Mouse (Mus musculus) CD4-positive, CD25-positive, alpha-beta regulatory T cell, adult 2 months (primary cell): ENCODE data around the gene Gm37419.
A peak's percentile ranks its signal among the peaks of the same experiment; 100 is the strongest.

ENCODE experiments used
- DNase-seq: peaks from one replicate; pipeline ENCODE4 v3.0.0-alpha.2; 2012; ENCODE audit warnings: low read depth, low spot score

Gm37419 gene

DNA sequence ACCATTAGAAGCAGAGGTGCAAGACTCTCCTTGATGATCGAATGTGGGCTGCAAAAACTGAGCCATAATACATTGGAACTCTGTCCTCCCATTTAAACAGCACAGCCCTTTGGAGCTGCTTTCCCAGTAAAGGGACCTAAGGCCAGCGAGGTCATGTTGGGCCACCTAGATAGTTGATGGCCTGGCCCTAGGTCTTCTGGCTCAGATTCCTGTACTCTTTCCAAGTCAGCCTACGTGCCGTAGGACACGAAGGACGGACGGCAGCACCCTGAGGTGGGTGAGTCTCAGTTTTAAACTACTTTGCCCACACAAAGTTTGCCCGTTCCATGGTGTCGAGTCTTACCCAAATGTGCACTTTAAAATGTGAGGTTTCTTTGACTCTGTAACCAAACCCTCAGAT lies 8.8 kb upstream of the Gm37419 start:
- DNase-seq, result no peak

DNA sequence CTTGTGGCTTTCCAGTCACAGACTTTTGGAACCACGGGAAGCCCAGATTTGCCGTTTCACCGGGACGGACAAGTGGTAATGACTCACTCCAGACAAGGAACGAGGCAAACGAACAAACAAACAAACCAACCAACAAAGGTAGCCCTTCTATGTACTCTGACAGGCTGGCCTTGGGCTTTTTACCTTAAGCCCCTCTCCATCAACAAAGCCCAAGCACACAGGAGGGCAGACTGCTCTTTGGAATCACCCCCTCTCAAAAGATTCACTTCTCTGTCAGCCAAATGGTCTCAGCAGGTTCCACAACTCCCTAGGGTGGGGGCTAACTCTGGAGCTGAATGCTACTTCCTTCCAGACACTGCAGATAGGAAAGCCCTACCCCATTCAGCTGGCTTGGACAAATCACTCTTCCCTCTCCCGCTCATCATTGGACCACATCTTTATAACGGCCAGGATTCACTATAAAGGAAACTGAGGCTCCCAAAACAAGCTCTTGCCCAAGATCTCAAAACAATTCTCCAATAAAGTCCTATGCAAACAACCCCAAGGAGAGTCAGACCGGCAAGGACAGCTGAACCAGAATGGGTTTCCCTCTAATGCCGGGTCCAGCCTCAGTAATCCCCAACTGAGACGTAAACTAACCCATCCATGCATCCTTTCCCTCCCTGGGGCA lies 7.9 kb upstream of the Gm37419 start:
- DNase-seq, result no peak

- peak; percentile 45 for DNase-seq
These were observed 7.1 kb upstream of the Gm37419 start for GRCm38 (mm10) chr16:23980991-23981720.

DNA sequence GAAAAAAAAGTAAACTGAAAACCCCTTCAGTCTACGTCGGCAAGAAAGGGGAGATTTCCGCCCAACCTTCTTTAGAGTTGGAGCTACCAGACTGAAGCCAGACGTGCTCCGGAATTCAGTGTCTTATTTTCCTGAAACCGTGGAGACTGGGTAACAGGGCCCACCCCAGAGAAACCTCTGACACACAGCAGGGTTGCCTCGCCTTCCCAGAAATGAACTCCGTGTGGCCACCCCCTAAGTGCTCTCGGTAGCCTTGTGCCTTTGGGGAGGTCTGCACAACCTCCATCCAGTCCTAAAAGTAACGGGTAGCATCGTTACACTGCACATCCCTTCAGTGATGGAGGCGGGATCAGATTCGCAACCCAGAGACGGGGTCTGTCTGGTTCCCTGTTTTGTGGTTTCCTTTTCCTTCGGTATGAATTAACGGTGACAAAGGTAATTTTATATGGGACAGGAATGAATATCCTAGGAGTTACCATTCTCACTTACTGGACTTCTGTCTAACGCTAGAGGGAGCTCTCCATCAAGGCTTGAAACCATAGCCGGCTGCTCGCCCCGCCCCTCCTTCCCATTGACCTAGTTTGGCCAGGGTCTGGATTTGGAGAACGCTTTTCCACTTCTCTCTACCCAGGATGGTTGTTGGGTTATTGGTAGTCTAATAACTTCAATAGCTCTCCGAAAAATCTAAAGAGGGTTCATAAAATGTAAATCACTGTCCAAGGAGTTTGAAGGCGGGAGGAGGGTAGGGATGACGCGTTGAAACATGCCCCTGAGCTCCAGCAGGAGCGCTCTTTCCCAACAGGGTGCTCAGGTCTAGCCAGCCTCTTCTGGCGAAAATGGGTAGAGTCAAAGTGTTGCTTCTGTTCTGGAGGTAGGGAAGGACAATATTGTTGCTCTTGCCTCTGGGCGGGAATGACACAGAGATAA lies 6.1 kb upstream of the Gm37419 start:
- peak; percentile 87 for DNase-seq

GRCm38 (mm10) chr16:23982891-23983588 lies 5.2 kb upstream of the Gm37419 start:
- DNase-seq, result peak; percentile 87

GRCm38 (mm10) chr16:23984183-23984582 lies 4.1 kb upstream of the Gm37419 start:
- DNase-seq, result peak; percentile 90

DNA sequence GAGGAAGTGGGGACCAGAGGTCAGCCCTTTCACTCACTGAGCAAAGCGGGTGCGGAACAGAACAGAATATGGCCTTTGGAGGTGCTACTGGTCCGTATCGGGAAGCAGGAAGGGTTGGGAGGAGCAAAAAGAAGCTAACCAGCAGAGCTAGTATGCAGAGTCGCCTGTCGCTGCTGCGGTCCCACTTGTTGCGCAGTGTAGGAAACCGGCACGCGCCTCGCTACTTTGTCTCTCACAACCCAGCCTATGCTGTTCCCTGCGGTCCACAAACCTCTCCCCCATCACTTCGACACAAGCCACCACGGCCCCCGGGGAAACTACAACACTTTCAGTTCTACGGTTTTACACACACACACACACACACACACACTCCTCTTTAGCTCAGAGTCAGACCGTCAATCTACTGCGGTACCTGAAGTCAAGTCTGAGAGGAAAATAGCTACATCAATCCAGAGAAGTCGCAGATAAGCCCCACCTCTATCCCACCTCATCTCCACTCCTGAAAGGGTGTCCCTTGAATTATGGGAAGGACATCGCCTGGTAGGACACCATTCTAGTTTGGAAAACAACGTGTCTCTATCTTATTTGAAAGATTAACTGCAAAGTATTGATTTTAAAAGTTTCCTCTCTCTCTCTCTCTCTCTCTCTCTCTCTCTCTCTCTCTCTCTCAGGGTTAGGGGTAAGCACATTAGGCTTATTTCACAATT lies 3.4 kb upstream of the Gm37419 start:
- DNase-seq, result peak; percentile 82

GRCm38 (mm10) chr16:23985467-23985861 lies 2.8 kb upstream of the Gm37419 start:
- peak; percentile 89 for DNase-seq

- peak; percentile 69 for DNase-seq
These were observed 2.1 kb upstream of the Gm37419 start for GRCm38 (mm10) chr16:23986176-23986575.

DNA sequence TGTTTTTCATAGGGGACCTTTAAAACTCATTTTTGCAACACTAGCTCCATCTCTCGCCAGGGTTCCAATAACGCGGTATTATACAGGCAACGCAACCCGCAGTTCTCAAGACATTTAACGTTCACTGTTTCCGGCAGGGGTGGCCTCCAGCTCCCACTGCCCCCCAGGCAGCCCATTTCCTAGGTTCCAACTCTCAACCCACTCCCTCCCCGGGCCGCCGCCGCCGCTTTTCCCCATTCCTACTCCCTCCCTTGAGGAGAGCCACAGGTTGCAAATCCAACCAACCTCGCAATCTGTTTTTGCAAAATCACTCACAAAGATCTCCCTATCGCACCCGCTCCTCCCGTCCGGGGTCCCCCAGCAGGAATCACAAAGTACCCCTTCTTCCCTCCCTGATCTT lies 1.4 kb upstream of the Gm37419 start:
- peak; percentile 58 for DNase-seq

DNA sequence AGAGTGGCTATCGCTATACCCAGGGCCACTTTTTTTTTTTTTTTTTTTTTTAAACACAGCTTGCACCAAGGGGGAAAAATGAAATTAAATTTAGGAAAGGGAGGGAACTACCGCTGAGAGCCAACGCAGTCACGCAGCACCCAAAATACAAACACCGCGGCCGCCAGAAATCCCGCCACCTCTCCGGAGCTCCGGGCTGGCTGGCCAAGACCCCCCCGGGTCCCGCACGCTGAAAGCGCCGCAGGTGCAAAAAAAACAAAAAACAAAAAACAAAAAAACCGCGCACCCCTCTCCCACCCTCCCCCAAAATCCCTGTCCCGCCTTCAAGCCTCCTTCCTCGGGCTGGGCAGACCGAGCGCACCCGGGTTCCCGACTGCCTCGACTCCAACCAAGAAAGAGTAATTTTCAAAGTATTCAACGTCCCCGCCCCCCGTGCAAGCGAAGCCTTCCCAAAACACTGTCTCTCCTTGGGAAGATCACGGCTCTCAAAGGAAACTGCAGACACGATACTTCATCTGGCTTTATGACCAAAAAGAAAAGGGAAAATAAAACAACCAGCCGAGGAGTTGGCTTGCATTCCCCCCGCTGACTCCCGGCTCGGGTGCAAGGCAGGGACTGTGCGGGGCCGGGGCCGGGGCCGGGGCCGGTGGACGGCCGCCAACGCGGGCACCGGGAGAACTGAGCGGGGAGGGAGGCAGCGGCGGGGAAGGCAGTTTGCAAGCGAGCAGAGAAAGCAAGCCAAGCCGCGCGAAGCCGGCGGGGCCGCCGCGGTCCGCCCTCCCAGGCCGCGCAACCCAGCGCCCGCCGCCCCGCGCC lies 733 bp upstream of the Gm37419 start:
- peak; percentile 71 for DNase-seq

- DNase-seq, result no peak
These were observed 171 bp upstream of the Gm37419 start for GRCm38 (mm10) chr16:23988157-23988465.

DNA sequence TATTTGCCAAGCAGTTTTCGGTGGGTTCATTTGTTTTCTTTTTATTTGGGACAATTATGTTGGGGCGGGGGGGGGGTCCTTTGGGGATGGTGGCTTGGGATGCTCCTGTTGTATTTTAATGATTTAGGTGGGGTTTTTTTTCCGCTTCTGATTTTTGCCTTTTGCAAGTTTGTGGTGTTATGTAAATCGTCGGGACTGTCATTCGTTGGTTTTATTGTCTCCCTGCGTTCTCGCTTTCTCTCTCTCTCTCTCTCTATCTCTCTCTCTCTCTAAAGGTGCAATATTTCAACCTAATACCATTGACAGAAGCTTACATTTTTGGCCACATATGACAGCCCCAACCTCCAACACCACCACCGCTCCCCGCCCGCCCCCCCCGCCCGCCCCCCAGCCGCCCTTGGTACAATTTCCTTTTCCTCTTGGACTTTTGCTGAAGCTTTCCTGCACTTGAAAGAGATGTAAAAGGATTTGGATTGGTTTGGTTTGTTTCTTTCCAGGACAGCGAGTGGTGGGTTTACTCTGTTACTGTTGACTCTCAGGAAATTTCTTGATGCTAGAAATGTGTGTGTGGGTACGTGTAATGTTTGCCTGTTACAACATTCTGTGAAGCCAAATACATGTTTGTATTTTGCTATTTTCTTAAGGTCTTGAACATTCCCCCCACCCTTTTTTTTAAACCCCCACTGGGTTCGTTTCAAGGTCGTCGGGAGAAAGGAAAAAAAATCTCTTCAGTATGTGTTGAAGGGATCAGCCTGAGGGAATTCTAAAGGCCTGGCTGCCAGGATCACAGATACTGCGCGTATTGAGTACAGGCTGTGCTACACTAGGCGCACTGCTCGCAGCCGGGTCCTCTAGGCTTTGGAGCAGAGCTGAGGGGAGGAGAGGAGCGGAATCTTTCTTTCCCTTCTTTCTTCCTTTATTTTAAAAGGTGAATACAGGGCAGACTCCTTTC lies 1.2 kb downstream of the Gm37419 start:
- DNase-seq, result peak; percentile 65

- peak; percentile 44 for DNase-seq
These were observed 2.1 kb downstream of the Gm37419 start for GRCm38 (mm10) chr16:23990161-23990970.

GRCm38 (mm10) chr16:23991170-23991569 lies 2.9 kb downstream of the Gm37419 start:
- DNase-seq, result peak; percentile 95

DNA sequence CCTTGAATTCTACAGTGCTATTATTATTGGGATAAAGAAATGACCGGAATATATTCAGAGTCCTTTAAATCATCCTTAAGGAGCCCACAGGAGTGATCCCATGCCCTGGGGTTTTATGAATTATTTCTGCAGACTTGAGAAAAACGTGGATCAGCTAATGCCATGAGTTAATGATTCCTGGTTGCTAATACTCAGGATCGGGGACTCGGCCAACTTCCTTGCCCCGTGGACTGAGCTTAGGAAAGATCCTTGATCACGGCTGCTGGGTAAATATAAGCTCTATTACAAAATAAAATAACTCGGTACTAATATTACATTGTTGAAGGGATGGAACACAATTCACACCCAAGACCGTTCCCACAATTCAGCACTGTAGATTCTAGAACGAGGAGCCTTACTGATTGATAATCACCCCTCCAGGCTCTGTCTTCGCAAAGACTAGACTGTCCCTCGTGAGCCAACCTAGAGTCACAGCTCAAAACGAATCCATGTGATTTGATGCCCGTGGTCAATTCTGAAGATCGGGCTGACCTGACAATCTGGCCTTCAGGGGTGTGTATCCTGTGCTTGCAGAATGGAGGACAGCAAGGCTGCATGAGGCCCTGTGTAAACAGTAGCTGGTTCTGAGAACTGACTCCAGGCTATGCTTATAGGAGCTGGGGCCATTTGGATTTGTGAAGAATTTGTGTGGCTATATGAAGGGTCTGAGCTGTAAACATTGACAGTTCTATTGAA lies 3.7 kb downstream of the Gm37419 start:
- DNase-seq, result peak; percentile 15
